Mouse (Mus musculus) stomach, embryonic 16.5 days (tissue): Measurements from ENCODE around the gene Ccn5. TPM values are rescaled to one million over a fixed set of nuclear protein-coding genes. Genes with fewer than 3 reads are reported as not detected.

Source experiments
- polyA plus RNA-seq: library from polyadenylated mRNA; unstranded; fragments of >200 nt; fragmentation: Nextera tagmentation; extraction: Ambion mirVana; gene quantifications from 2 replicates; pipeline ENCODE4 v1.2.1, GENCODE M21; 2015

Gene Ccn5
- polyA plus RNA-seq, 1 experiment from 2014 or later, result 0.15 TPM

Other genes with a start within 250 kb of the Ccn5 start
- 31.4 and 33.3 TPM in 2 replicates for gene Ttpal, start 218.5 kb upstream of the Ccn5 start, polyA plus RNA-seq
- 59.2 and 62.2 TPM in 2 replicates for gene Serinc3, start 175.7 kb upstream of the Ccn5 start, polyA plus RNA-seq
- 91.2 and 107 TPM in 2 replicates for gene Pkig, start 162.5 kb upstream of the Ccn5 start, polyA plus RNA-seq
- gene Ada, start 70.6 kb upstream of the Ccn5 start, polyA plus RNA-seq, result 5.2 and 5.4 TPM in 2 replicates
- not detected in 2 replicates for gene Kcnk15, start 32.8 kb downstream of the Ccn5 start, polyA plus RNA-seq
- gene Rims4, start 97.8 kb downstream of the Ccn5 start, polyA plus RNA-seq, result 0.29 and 0.40 TPM in 2 replicates
- 272 and 274 TPM in 2 replicates for gene Ywhab, start 174.1 kb downstream of the Ccn5 start, polyA plus RNA-seq
- gene Pabpc1l, start 204.6 kb downstream of the Ccn5 start, polyA plus RNA-seq, result 0.75 and 0.87 TPM in 2 replicates
- 19.3 and 20.9 TPM in 2 replicates for gene Stk4, start 249.5 kb downstream of the Ccn5 start, polyA plus RNA-seq